ENCODE assay signal across 7 mouse cellular contexts in the genomic region with DNA sequence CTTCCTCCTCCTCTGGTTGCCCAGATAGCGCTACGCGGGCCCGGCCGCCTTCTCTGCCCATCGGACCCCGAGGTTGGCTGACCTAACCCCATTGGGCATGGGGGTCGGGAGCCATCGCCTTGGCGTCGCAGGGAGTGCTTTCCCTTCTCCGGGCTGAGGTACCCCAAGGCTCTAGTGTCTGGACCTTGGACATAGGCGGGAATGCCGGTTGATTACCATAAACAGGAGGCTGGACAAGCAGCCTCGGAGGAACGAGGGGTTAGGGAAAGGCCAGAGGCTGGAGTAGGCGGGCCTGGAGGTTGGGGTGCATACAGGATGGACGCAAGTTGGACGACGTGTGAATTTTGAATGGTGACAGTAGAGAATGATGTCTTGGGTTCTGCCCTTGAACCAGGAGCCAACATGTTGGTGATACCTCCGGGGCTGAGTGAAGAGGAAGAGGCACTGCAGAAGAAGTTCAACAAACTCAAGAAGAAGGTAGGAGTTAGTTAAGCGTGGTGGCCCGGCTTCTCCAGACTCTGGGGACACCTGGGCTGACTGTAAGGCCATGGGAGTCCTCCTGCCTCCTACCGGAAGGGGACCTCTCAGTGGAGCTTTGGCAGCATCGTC. TPM values are rescaled to one million over a fixed set of nuclear protein-coding genes. Genes with fewer than 3 reads are reported as not detected.
DNase-seq lines count a peak whose midpoint lies in the region; ATAC-seq and TF ChIP-seq lines count a peak whose summit lies in the region.

No protein-coding gene starts in this region.

- no peak for TF ChIP-seq CTCF in testis, adult 2 months (IDR thresholded peaks at IDR 0.05; ENCODE audit: control insufficient read depth, insufficient read depth, insufficient replicate concordance, low read depth, low read length)

- no peak for ATAC-seq in liver, embryonic 12.5 days

- no peaks in the 10 kb centered on the region for H3K27me3 ChIP-seq in testis, adult 2 months (ENCODE audit: control insufficient read depth, insufficient read depth, low read length)
- H3K27me3 ChIP-seq in erythroblast, embryonic 14.5 days (ENCODE audit: control insufficient read depth): no peaks in the 10 kb centered on the region
- no peaks in the 10 kb centered on the region for H3K27me3 ChIP-seq in liver, embryonic 12.5 days (replicated peaks)

- peak overlapping the region; percentile 98 for H3K4me2 ChIP-seq in liver, embryonic 12.5 days

- no peaks in the 10 kb centered on the region for H3K9me3 ChIP-seq in erythroblast, embryonic 14.5 days (ENCODE audit: control insufficient read depth, low read length)
- H3K9me3 ChIP-seq in liver, embryonic 12.5 days (replicated peaks): no peaks in the 10 kb centered on the region

- H3K4me3 ChIP-seq in testis, adult 2 months (ENCODE audit: control insufficient read depth, low read depth, low read length): peak overlapping the region; percentile 88
- peak overlapping the region; percentile 83 for H3K4me3 ChIP-seq in erythroblast, embryonic 14.5 days (replicated peaks)
- peak overlapping the region; percentile 91 for H3K4me3 ChIP-seq in liver, embryonic 12.5 days

- no peak for DNase-seq in testis, postnatal 10 days (ENCODE audit: low spot score)
- DNase-seq in thymus, postnatal 25 days: peak; percentile 14
- no peak for DNase-seq in cerebellum, adult 11 months
- DNase-seq in cerebellum, postnatal 25 days: no peak

- WGBS in liver, embryonic 12.5 days (ENCODE audit: insufficient replicate concordance): 2% methylated on average over 25 of the region's 25 CpGs

- H3K27ac ChIP-seq in testis, adult 2 months (ENCODE audit: control insufficient read depth, insufficient read depth, low read depth, low read length): peak overlapping the region; percentile 20; the same call in 1 of the 2 replicates
- H3K27ac ChIP-seq in liver, embryonic 12.5 days: peak overlapping the region; percentile 82

- H3K4me1 ChIP-seq in testis, adult 2 months (ENCODE audit: control insufficient read depth, insufficient read depth, low read length): peaks cover 3% of the 10 kb centered on the region
- peaks cover 41% of the 10 kb centered on the region for H3K4me1 ChIP-seq in erythroblast, embryonic 14.5 days (ENCODE audit: control insufficient read depth)
- peaks cover 28% of the 10 kb centered on the region for H3K4me1 ChIP-seq in liver, embryonic 12.5 days

- peak overlapping the region; percentile 89 for H3K9ac ChIP-seq in liver, embryonic 12.5 days

- no peak for TF ChIP-seq POLR2A in testis, adult 2 months (IDR thresholded peaks at IDR 0.05; ENCODE audit: control insufficient read depth, low read depth, low read length)

- peaks cover 2% of the 10 kb centered on the region; the same call in 1 of the 2 replicates for H3K36me3 ChIP-seq in testis, adult 2 months (ENCODE audit: control insufficient read depth, insufficient read depth, low read length)
- H3K36me3 ChIP-seq in erythroblast, embryonic 14.5 days (ENCODE audit: control insufficient read depth): peaks cover 67% of the 10 kb centered on the region
- peaks cover 63% of the 10 kb centered on the region for H3K36me3 ChIP-seq in liver, embryonic 12.5 days

RNA-seq across cellular contexts. Expression of gene Nelfe, which starts 0.4 kb away (rescaled TPM):
- 173 and 180 TPM in 2 replicates for polyA plus RNA-seq in testis, adult 2 months (2012; rRNA removed)
- 30.9 and 32.9 TPM in 2 replicates for polyA plus RNA-seq in erythroblast, embryonic 14.5 days (2012)
- polyA plus RNA-seq in liver, embryonic 12.5 days (2016; fragmentation: Nextera tagmentation; extraction: Ambion mirVana): 69.3 and 72.0 TPM in 2 replicates

RNA-seq across cellular contexts. Expression of gene Skiv2l, which starts 0.6 kb away (rescaled TPM):
- 137 and 142 TPM in 2 replicates for polyA plus RNA-seq in testis, adult 2 months (2012; rRNA removed)
- polyA plus RNA-seq in erythroblast, embryonic 14.5 days (2012): 6.7 and 8.9 TPM in 2 replicates
- 34.0 and 39.5 TPM in 2 replicates for polyA plus RNA-seq in liver, embryonic 12.5 days (2016; fragmentation: Nextera tagmentation; extraction: Ambion mirVana)

RNA-seq across cellular contexts. Expression of gene Cfb, which starts 11.7 kb away (rescaled TPM):
- polyA plus RNA-seq in testis, adult 2 months (2012; rRNA removed): 1.1 and 1.2 TPM in 2 replicates
- 0.11 TPM in 1 of 2 replicates, not detected in the other for polyA plus RNA-seq in erythroblast, embryonic 14.5 days (2012)
- 83.5 and 85.0 TPM in 2 replicates for polyA plus RNA-seq in liver, embryonic 12.5 days (2016; fragmentation: Nextera tagmentation; extraction: Ambion mirVana)

RNA-seq across cellular contexts. Expression of gene Dxo, which starts 13.8 kb away (rescaled TPM):
- 51.3 and 61.0 TPM in 2 replicates for polyA plus RNA-seq in testis, adult 2 months (2012; rRNA removed)
- polyA plus RNA-seq in erythroblast, embryonic 14.5 days (2012): 15.3 and 22.0 TPM in 2 replicates
- polyA plus RNA-seq in liver, embryonic 12.5 days (2016; fragmentation: Nextera tagmentation; extraction: Ambion mirVana): 37.0 and 38.8 TPM in 2 replicates

RNA-seq across cellular contexts. Expression of gene Stk19, which starts 13.9 kb away (rescaled TPM):
- 41.3 and 46.3 TPM in 2 replicates for polyA plus RNA-seq in testis, adult 2 months (2012; rRNA removed)
- 6.3 and 6.7 TPM in 2 replicates for polyA plus RNA-seq in erythroblast, embryonic 14.5 days (2012)
- 18.0 and 18.6 TPM in 2 replicates for polyA plus RNA-seq in liver, embryonic 12.5 days (2016; fragmentation: Nextera tagmentation; extraction: Ambion mirVana)

Comparison
In these comparisons a context has a peak if more than half of its experiments do, and no peak if none do; other contexts are left out.
1. RNA of gene Cfb, which starts 11.7 kb away (polyA plus RNA-seq): 83.5 to 85.0 TPM in liver, embryonic 12.5 days; 1.1 to 1.2 TPM in testis, adult 2 months and 0.11 TPM in erythroblast, embryonic 14.5 days; every median in the first group is over 10 times any median in the second.
2. Peak in every context shown above with its lines, with median percentiles within 50 percentile points of each other: H3K4me3 ChIP-seq.